Mouse (Mus musculus) gastrocnemius, postnatal 10 days (tissue): ENCODE measurements around the gene Pafah1b2. TPM values are rescaled to one million over a fixed set of nuclear protein-coding genes. Genes with fewer than 3 reads are reported as not detected.

ENCODE experiments used
- DNase-seq: peaks from one replicate; pipeline ENCODE4 v3.0.0; 2021; ENCODE audit warnings: mixed read lengths
- total RNA-seq, 2 experiments: library from RNA; stranded (reverse); gene quantifications; 2 replicates each; pipeline ENCODE4 v1.2.3; 2021

The Pafah1b2 gene
- total RNA-seq, 2 experiments from 2014 or later = 62.5 to 73.1 TPM

- no peak for DNase-seq
Observed at GRCm38 (mm10) chr9:46026058-46026849, 13.8 kb upstream of the Pafah1b2 start.

GRCm38 (mm10) chr9:46023591-46023990 lies 11.1 kb upstream of the Pafah1b2 start:
- peak; percentile 36 for DNase-seq

- no peak for DNase-seq
Observed at GRCm38 (mm10) chr9:46019975-46020374, 7.5 kb upstream of the Pafah1b2 start.

GRCm38 (mm10) chr9:46018316-46018715 lies 5.8 kb upstream of the Pafah1b2 start:
- DNase-seq = no peak

GRCm38 (mm10) chr9:46016417-46016816 lies 3.9 kb upstream of the Pafah1b2 start:
- no peak for DNase-seq

- DNase-seq = peak; percentile 68
Observed at GRCm38 (mm10) chr9:46015831-46016230, 3.3 kb upstream of the Pafah1b2 start.

GRCm38 (mm10) chr9:46015081-46015551 lies 2.6 kb upstream of the Pafah1b2 start:
- DNase-seq = peak; percentile 25

- peak; percentile 24 for DNase-seq
Observed at GRCm38 (mm10) chr9:46014251-46014681, 1.8 kb upstream of the Pafah1b2 start.

- no peak for DNase-seq
Observed at GRCm38 (mm10) chr9:46013616-46014015, 1.1 kb upstream of the Pafah1b2 start.

GRCm38 (mm10) chr9:46013009-46013586 lies 608 bp upstream of the Pafah1b2 start:
- no peak for DNase-seq

- no peak for DNase-seq
Observed at GRCm38 (mm10) chr9:46011094-46011970, 1.2 kb downstream of the Pafah1b2 start.

- DNase-seq = no peak
Observed at GRCm38 (mm10) chr9:46009669-46009983, 2.9 kb downstream of the Pafah1b2 start.

GRCm38 (mm10) chr9:46008931-46009668 lies 3.4 kb downstream of the Pafah1b2 start:
- DNase-seq = no peak

- DNase-seq = no peak
Observed at GRCm38 (mm10) chr9:46006224-46006623, 6.3 kb downstream of the Pafah1b2 start.

- no peak for DNase-seq
Observed at GRCm38 (mm10) chr9:46004529-46004928, 8.0 kb downstream of the Pafah1b2 start.

- peak; percentile 92 for DNase-seq
Observed at GRCm38 (mm10) chr9:46003729-46004128, 8.8 kb downstream of the Pafah1b2 start.

GRCm38 (mm10) chr9:45999009-45999408 lies 13.5 kb downstream of the Pafah1b2 start:
- no peak for DNase-seq

- DNase-seq = peak; percentile 68
Observed at GRCm38 (mm10) chr9:45985229-45985567, 27.3 kb downstream of the Pafah1b2 start.

GRCm38 (mm10) chr9:45984409-45985228 lies 27.9 kb downstream of the Pafah1b2 start:
- DNase-seq = peak; percentile 92

GRCm38 (mm10) chr9:45983676-45984408 lies 28.6 kb downstream of the Pafah1b2 start:
- peak; percentile 30 for DNase-seq
